ENCODE assay signal across 8 mouse cellular contexts in the genomic region with DNA sequence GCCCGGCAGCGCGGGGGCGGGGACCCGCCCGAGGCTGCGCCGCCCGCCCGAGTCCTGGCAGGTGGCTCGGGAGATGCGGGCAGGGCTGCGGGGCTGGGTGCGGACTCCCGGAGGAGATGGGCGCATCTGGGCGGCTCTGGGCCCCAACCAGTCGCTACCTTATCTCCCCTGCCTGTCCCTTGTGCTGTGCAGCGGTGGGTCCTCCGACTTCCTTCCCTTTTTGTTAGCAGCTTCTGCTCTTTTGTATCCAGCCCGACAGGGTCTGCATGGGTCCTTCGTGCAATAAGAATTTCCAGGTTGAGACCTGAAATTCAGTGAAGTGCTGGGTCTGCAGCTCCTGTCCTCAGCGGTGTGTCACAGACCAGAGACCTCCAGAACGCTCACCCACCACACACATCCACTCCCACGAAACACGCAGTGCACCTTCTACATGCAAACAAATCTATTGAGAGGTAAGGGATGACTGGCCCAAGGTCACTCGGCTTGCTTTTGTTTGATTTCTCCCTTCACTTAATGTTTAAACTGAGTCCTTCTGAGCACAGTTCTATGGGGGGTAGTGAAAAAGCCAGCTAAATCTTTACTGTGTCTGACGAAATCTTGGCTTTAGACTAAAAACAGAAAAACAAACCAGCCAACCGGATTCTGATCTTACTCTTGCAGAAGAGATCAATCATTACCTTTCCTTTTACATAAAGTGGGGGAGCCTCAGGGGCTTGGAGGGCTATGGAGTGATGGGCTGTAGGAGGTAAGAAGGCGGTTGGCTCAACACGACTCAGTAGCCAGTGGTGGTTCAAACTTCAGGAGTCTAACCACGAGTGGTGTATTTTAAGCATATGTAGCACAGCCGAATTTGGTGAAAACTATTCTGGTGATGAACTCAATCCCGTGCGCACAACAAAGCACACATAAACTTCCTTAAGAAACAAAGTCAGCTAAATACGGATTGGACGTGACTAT. TPM values are rescaled to one million over a fixed set of nuclear protein-coding genes. Genes with fewer than 3 reads are reported as not detected.
DNase-seq lines count a peak whose midpoint lies in the region; ATAC-seq and TF ChIP-seq lines count a peak whose summit lies in the region.

No protein-coding gene starts in this region.

- peak overlapping the region; percentile 85 for H3K9ac ChIP-seq in forebrain, postnatal 0 days
- peak overlapping the region; percentile 76 for H3K9ac ChIP-seq in neural tube, embryonic 12.5 days

- H3K4me3 ChIP-seq in spleen, adult 2 months (ENCODE audit: extremely low read depth, insufficient read depth, insufficient read length), result peak overlapping the region; percentile 46; the same call in 1 of the 2 replicates
- peak overlapping the region; percentile 61 for H3K4me3 ChIP-seq in forebrain, postnatal 0 days (ENCODE audit: low read depth, low read length)
- peak overlapping the region; percentile 78 for H3K4me3 ChIP-seq in limb, embryonic 10.5 days
- H3K4me3 ChIP-seq in neural tube, embryonic 12.5 days, result peak overlapping the region; percentile 74

- H3K36me3 ChIP-seq in spleen, adult 2 months (ENCODE audit: control insufficient read depth, insufficient read depth, low read length), result no peaks in the 10 kb centered on the region
- 0 out of 2 replicates have a peak, but pooled peaks cover 4% of the 10 kb centered on the region for H3K36me3 ChIP-seq in forebrain, postnatal 0 days (ENCODE audit: insufficient read depth)
- no peaks in the 10 kb centered on the region for H3K36me3 ChIP-seq in limb, embryonic 10.5 days
- H3K36me3 ChIP-seq in neural tube, embryonic 12.5 days, result no peaks in the 10 kb centered on the region

- ATAC-seq in forebrain, postnatal 0 days, result peak; percentile 54
- ATAC-seq in neural tube, embryonic 12.5 days (ENCODE audit: low FRiP score, low read depth), result peak; percentile 33

- H3K4me2 ChIP-seq in forebrain, postnatal 0 days (ENCODE audit: low read depth), result peak overlapping the region; percentile 86
- peak overlapping the region; percentile 98 for H3K4me2 ChIP-seq in neural tube, embryonic 12.5 days (replicated peaks)

- no peak for TF ChIP-seq POLR2A in spleen, adult 2 months (IDR thresholded peaks at IDR 0.05; ENCODE audit: low read depth, low read length)

- peaks cover 4% of the 10 kb centered on the region; the same call in 1 of the 2 replicates for H3K4me1 ChIP-seq in spleen, adult 2 months (ENCODE audit: control insufficient read depth, insufficient read depth, insufficient read length)
- peaks cover 7% of the 10 kb centered on the region; the same call in 1 of the 2 replicates for H3K4me1 ChIP-seq in forebrain, postnatal 0 days (ENCODE audit: insufficient read depth)
- peaks cover 23% of the 10 kb centered on the region for H3K4me1 ChIP-seq in limb, embryonic 10.5 days
- peaks cover 8% of the 10 kb centered on the region; the same call in 1 of the 2 replicates for H3K4me1 ChIP-seq in neural tube, embryonic 12.5 days

- DNase-seq in cerebellum, adult 8-10 months, result peak; percentile 62
- DNase-seq in cerebellum, postnatal 10 days, result no peak
- DNase-seq in spleen, adult 2 months (ENCODE audit: low read depth in 1 of 2, low spot score in 2 of 2), result no peak
- DNase-seq in spleen, adult 12 weeks (ENCODE audit: low spot score), result no peak
- peak; percentile 57 for DNase-seq in forebrain, postnatal 0 days
- DNase-seq in limb, embryonic 10.5 days (ENCODE audit: low spot score), result peak; percentile 56
- DNase-seq in gastrocnemius, adult 8-10 months (ENCODE audit: low spot score in 2 of 2), result no peak

- 14% methylated on average over 37 of the region's 37 CpGs for WGBS in spleen, adult 2 months
- 19% methylated on average over 32 of the region's 37 CpGs for WGBS in forebrain, postnatal 0 days
- 23% methylated on average over 37 of the region's 37 CpGs for WGBS in limb, embryonic 10.5 days
- WGBS in neural tube, embryonic 12.5 days, result 20% methylated on average over 37 of the region's 37 CpGs

- TF ChIP-seq CTCF in spleen, adult 2 months (IDR thresholded peaks at IDR 0.05; ENCODE audit: extremely low read depth, insufficient read depth, insufficient read length, insufficient replicate concordance), result no peak
- no peak for TF ChIP-seq CTCF in forebrain, postnatal 0 days (IDR thresholded peaks at IDR 0.05; ENCODE audit: low read depth)

- H3K9me3 ChIP-seq in forebrain, postnatal 0 days (ENCODE audit: low read length), result no peaks in the 10 kb centered on the region
- no peaks in the 10 kb centered on the region for H3K9me3 ChIP-seq in limb, embryonic 10.5 days (replicated peaks)
- no peaks in the 10 kb centered on the region for H3K9me3 ChIP-seq in neural tube, embryonic 12.5 days

- H3K27ac ChIP-seq in spleen, adult 2 months (ENCODE audit: insufficient read depth, low read length), result no peak overlapping the region
- H3K27ac ChIP-seq in forebrain, postnatal 0 days (ENCODE audit: low read depth, low read length), result peak overlapping the region; percentile 87
- H3K27ac ChIP-seq in limb, embryonic 10.5 days, result peak overlapping the region; percentile 76
- peak overlapping the region; percentile 57; the same call in 1 of the 2 replicates for H3K27ac ChIP-seq in neural tube, embryonic 12.5 days

- peaks cover 11% of the 10 kb centered on the region for H3K27me3 ChIP-seq in spleen, adult 2 months (ENCODE audit: control insufficient read depth, insufficient read depth, low read length)
- H3K27me3 ChIP-seq in forebrain, postnatal 0 days (ENCODE audit: insufficient read depth, low read length), result no peaks in the 10 kb centered on the region
- peaks cover 72% of the 10 kb centered on the region for H3K27me3 ChIP-seq in limb, embryonic 10.5 days (ENCODE audit: low read depth, poor library complexity, severe bottlenecking)
- H3K27me3 ChIP-seq in neural tube, embryonic 12.5 days (replicated peaks), result peaks cover 22% of the 10 kb centered on the region

RNA-seq across cellular contexts. Expression of gene Atp8a2, which starts 19.1 kb away (rescaled TPM):
- polyA plus RNA-seq in spleen, adult 2 months (2012; rRNA removed), result 0.31 and 0.32 TPM in 2 replicates
- 33.6 and 41.9 TPM in 2 replicates for total RNA-seq in forebrain, postnatal 0 days (2014; rRNA removed)
- polyA plus RNA-seq in forebrain, postnatal 0 days (2015; fragmentation: Nextera tagmentation; extraction: Ambion mirVana), result 18.3 and 38.0 TPM in 2 replicates
- 0.64 and 2.8 TPM in 2 replicates for polyA plus RNA-seq in limb, embryonic 10.5 days (2016; fragmentation: Nextera tagmentation; extraction: Ambion mirVana)
- 23.8 and 25.0 TPM in 2 replicates for polyA plus RNA-seq in neural tube, embryonic 12.5 days (2016; fragmentation: Nextera tagmentation; extraction: Ambion mirVana)
- total RNA-seq in gastrocnemius, adult 8-10 months (2022), result under 1 TPM; 0.38 to 0.51 (median 0.42) TPM

Comparison
In these comparisons a context has a peak if more than half of its experiments do, and no peak if none do; other contexts are left out.
1. DNase-seq: peak in cerebellum, adult 8-10 months (single experiment), forebrain, postnatal 0 days (single experiment) and limb, embryonic 10.5 days (single experiment); none in cerebellum, postnatal 10 days (0 of 2), spleen, adult 2 months (0 of 2), spleen, adult 12 weeks (single experiment) and gastrocnemius, adult 8-10 months (0 of 2).
2. Peak in every context shown above with its lines, with median percentiles within 50 percentile points of each other: H3K4me3 ChIP-seq.